In the genomic region with DNA sequence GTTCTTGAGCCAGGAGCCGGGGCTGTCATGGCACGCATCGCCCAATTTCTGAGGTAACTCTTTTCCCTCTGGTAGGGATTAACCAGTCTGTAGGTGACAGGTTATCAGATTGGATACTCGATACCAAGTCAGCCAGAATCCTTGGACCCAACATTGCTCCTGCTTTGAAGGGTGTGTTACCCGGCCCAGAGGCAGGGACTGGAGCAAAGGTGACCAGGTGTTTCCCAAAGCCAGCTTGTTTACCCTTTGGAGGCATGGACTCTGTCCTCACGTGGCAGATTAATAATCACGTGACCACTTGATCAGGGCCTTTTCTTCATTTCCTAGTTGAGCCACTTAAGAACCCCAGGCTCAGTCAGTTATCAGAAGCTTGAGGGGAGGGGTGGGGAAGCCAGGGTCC, we compare ENCODE assay signal across 10 mouse cellular contexts. TPM values are rescaled to one million over a fixed set of nuclear protein-coding genes. Genes with fewer than 3 reads are reported as not detected.
DNase-seq lines count a peak whose midpoint lies in the region; ATAC-seq and TF ChIP-seq lines count a peak whose summit lies in the region.
"Had no signal": no experiment of that assay in that cellular context is flagged by ENCODE, and none has a peak within 500 bp of the region (broad histone marks: within the 10 kb centered on the region; RNA-seq: fewer than 3 reads in every experiment).

No protein-coding gene starts in this region.

- TF ChIP-seq POLR2A in lung, adult 2 months (IDR thresholded peaks at IDR 0.05; ENCODE audit: borderline replicate concordance, extremely low read depth, low read depth, low read length) = no peak

- peaks cover 20% of the 10 kb centered on the region; the same call in 1 of the 2 replicates for H3K27me3 ChIP-seq in forebrain, embryonic 12.5 days
- H3K27me3 ChIP-seq in forebrain, embryonic 14.5 days (replicated peaks; ENCODE audit: control insufficient read depth, insufficient read depth, low read length) = no peaks in the 10 kb centered on the region
- H3K27me3 ChIP-seq in lung, embryonic 14.5 days (ENCODE audit: insufficient read depth, low read length) = no peaks in the 10 kb centered on the region
- H3K27me3 ChIP-seq in liver, embryonic 15.5 days = no peaks in the 10 kb centered on the region
- H3K27me3 ChIP-seq in stomach, embryonic 16.5 days (ENCODE audit: control insufficient read depth, insufficient read depth, low read length) = no peaks in the 10 kb centered on the region

- ATAC-seq in forebrain, embryonic 12.5 days (ENCODE audit: low FRiP score) = no peak
- no peak for ATAC-seq in forebrain, embryonic 14.5 days
- ATAC-seq in lung, embryonic 14.5 days (ENCODE audit: insufficient read depth) = no peak
- no peak for ATAC-seq in liver, embryonic 15.5 days (ENCODE audit: insufficient read depth)
- ATAC-seq in stomach, embryonic 16.5 days (ENCODE audit: insufficient read depth, low FRiP score) = no peak

- peaks cover 27% of the 10 kb centered on the region for H3K4me1 ChIP-seq in forebrain, embryonic 12.5 days
- H3K4me1 ChIP-seq in forebrain, embryonic 14.5 days (ENCODE audit: control insufficient read depth, insufficient read depth, low read length) = peaks cover 20% of the 10 kb centered on the region
- peaks cover 7% of the 10 kb centered on the region for H3K4me1 ChIP-seq in lung, embryonic 14.5 days (ENCODE audit: insufficient read depth)
- H3K4me1 ChIP-seq in lung, adult 2 months (ENCODE audit: control insufficient read depth, insufficient read depth, low read length) = peaks cover 7% of the 10 kb centered on the region
- peaks cover 43% of the 10 kb centered on the region for H3K4me1 ChIP-seq in liver, embryonic 15.5 days (replicated peaks)
- H3K4me1 ChIP-seq in stomach, embryonic 16.5 days (ENCODE audit: control insufficient read depth, insufficient read depth, low read length) = peaks cover 16% of the 10 kb centered on the region

- 0 out of 2 replicates have a peak overlapping the region, but pooled peaks have one; percentile 85 for H3K9ac ChIP-seq in forebrain, embryonic 12.5 days
- H3K9ac ChIP-seq in forebrain, embryonic 14.5 days (ENCODE audit: low read length) = no peak overlapping the region
- peak overlapping the region; percentile 70 for H3K9ac ChIP-seq in lung, embryonic 14.5 days
- H3K9ac ChIP-seq in liver, embryonic 15.5 days = no peak overlapping the region
- H3K9ac ChIP-seq in stomach, embryonic 16.5 days (ENCODE audit: low read length) = peak overlapping the region; percentile 89

- DNase-seq in forebrain, embryonic 14.5 days (ENCODE audit: low spot score) = no peak
- no peak for DNase-seq in lung, embryonic 14.5 days
- no peak for DNase-seq in lung, adult 2 months
- DNase-seq in cerebellum, postnatal 4 days (ENCODE audit: low spot score in 2 of 2) = no peak
- DNase-seq in testis, postnatal 10 days (ENCODE audit: low spot score) = no peak
- DNase-seq: heart, adult 11 months; left cerebral cortex, postnatal 4 days had no signal

- H3K9me3 ChIP-seq in forebrain, embryonic 12.5 days = no peaks in the 10 kb centered on the region
- no peaks in the 10 kb centered on the region for H3K9me3 ChIP-seq in forebrain, embryonic 14.5 days (replicated peaks; ENCODE audit: control insufficient read depth, low read length)
- H3K9me3 ChIP-seq in lung, embryonic 14.5 days (ENCODE audit: low read depth, low read length) = no peaks in the 10 kb centered on the region
- H3K9me3 ChIP-seq in liver, embryonic 15.5 days (replicated peaks) = no peaks in the 10 kb centered on the region
- H3K9me3 ChIP-seq in stomach, embryonic 16.5 days (replicated peaks; ENCODE audit: control insufficient read depth, low read length) = no peaks in the 10 kb centered on the region

- H3K36me3 ChIP-seq in forebrain, embryonic 12.5 days (replicated peaks) = peaks cover 47% of the 10 kb centered on the region
- peaks cover 46% of the 10 kb centered on the region for H3K36me3 ChIP-seq in forebrain, embryonic 14.5 days (ENCODE audit: control insufficient read depth, insufficient read depth, low read length)
- peaks cover 38% of the 10 kb centered on the region for H3K36me3 ChIP-seq in lung, embryonic 14.5 days (ENCODE audit: insufficient read depth)
- H3K36me3 ChIP-seq in liver, embryonic 15.5 days (replicated peaks) = peaks cover 30% of the 10 kb centered on the region
- 0 out of 2 replicates have a peak, but pooled peaks cover 19% of the 10 kb centered on the region for H3K36me3 ChIP-seq in stomach, embryonic 16.5 days (ENCODE audit: control insufficient read depth, insufficient read depth, low read length)

- 88% methylated on average over 7 of the region's 7 CpGs for WGBS in forebrain, embryonic 12.5 days
- 89% methylated on average over 7 of the region's 7 CpGs for WGBS in forebrain, embryonic 14.5 days
- WGBS in lung, embryonic 14.5 days = 82% methylated on average over 7 of the region's 7 CpGs
- WGBS in lung, adult 2 months = 78% methylated on average over 7 of the region's 7 CpGs
- 75% methylated on average over 7 of the region's 7 CpGs for WGBS in liver, embryonic 15.5 days (ENCODE audit: insufficient replicate concordance)
- WGBS in stomach, embryonic 16.5 days = 72% methylated on average over 7 of the region's 7 CpGs

- TF ChIP-seq CTCF in lung, embryonic 14.5 days (IDR thresholded peaks at IDR 0.05; ENCODE audit: low read depth) = no peak
- TF ChIP-seq CTCF in lung, adult 2 months (IDR thresholded peaks at IDR 0.05; ENCODE audit: insufficient read depth, low read length) = no peak

- H3K4me2 ChIP-seq in forebrain, embryonic 12.5 days = no peak overlapping the region
- H3K4me2 ChIP-seq in forebrain, embryonic 14.5 days (ENCODE audit: low read length) = no peak overlapping the region
- H3K4me2 ChIP-seq in lung, embryonic 14.5 days = peak overlapping the region; percentile 91
- peak overlapping the region; percentile 94; the same call in 1 of the 2 replicates for H3K4me2 ChIP-seq in liver, embryonic 15.5 days
- H3K4me2 ChIP-seq in stomach, embryonic 16.5 days (ENCODE audit: low read depth, low read length) = peak overlapping the region; percentile 89

- no peak overlapping the region for H3K4me3 ChIP-seq in forebrain, embryonic 12.5 days (replicated peaks)
- H3K4me3 ChIP-seq in forebrain, embryonic 14.5 days (ENCODE audit: low read depth, low read length) = no peak overlapping the region
- no peak overlapping the region for H3K4me3 ChIP-seq in lung, embryonic 14.5 days (ENCODE audit: low read depth, low read length)
- H3K4me3 ChIP-seq in lung, adult 2 months (replicated peaks; ENCODE audit: extremely low read depth, low read depth, low read length) = no peak overlapping the region
- no peak overlapping the region for H3K4me3 ChIP-seq in liver, embryonic 15.5 days (replicated peaks)
- peak overlapping the region; percentile 75 for H3K4me3 ChIP-seq in stomach, embryonic 16.5 days (replicated peaks; ENCODE audit: low read length)

- no peak overlapping the region for H3K27ac ChIP-seq in forebrain, embryonic 12.5 days
- no peak overlapping the region for H3K27ac ChIP-seq in forebrain, embryonic 14.5 days (ENCODE audit: low read depth, low read length)
- H3K27ac ChIP-seq in lung, embryonic 14.5 days (ENCODE audit: low read depth) = no peak overlapping the region
- H3K27ac ChIP-seq in liver, embryonic 15.5 days (replicated peaks) = no peak overlapping the region
- no peak overlapping the region for H3K27ac ChIP-seq in stomach, embryonic 16.5 days (ENCODE audit: low read length)

RNA-seq across cellular contexts. Expression of gene Myd88, which starts 1.5 kb away (rescaled TPM):
- 5.6 and 5.9 TPM in 2 replicates for polyA plus RNA-seq in forebrain, embryonic 12.5 days (2016; fragmentation: Nextera tagmentation; extraction: Ambion mirVana)
- 5.7 and 5.8 TPM in 2 replicates for polyA plus RNA-seq in forebrain, embryonic 14.5 days (2014; fragmentation: Nextera tagmentation; extraction: Ambion mirVana)
- 21.8 and 24.5 TPM in 2 replicates for polyA plus RNA-seq in lung, embryonic 14.5 days (2014; fragmentation: Nextera tagmentation; extraction: Ambion mirVana)
- 29.3 and 38.5 TPM in 2 replicates for polyA plus RNA-seq in lung, adult 2 months (2012; rRNA removed)
- polyA plus RNA-seq in liver, embryonic 15.5 days (2015; fragmentation: Nextera tagmentation; extraction: Ambion mirVana) = 15.3 and 17.0 TPM in 2 replicates
- polyA plus RNA-seq in stomach, embryonic 16.5 days (2015; fragmentation: Nextera tagmentation; extraction: Ambion mirVana) = 43.2 and 46.7 TPM in 2 replicates

RNA-seq across cellular contexts. Expression of gene Acaa1a, which starts 3.3 kb away (rescaled TPM):
- polyA plus RNA-seq in forebrain, embryonic 12.5 days (2016; fragmentation: Nextera tagmentation; extraction: Ambion mirVana) = 73.4 and 75.9 TPM in 2 replicates
- 92.0 and 95.0 TPM in 2 replicates for polyA plus RNA-seq in forebrain, embryonic 14.5 days (2014; fragmentation: Nextera tagmentation; extraction: Ambion mirVana)
- 80.4 and 87.1 TPM in 2 replicates for polyA plus RNA-seq in lung, embryonic 14.5 days (2014; fragmentation: Nextera tagmentation; extraction: Ambion mirVana)
- 216 and 282 TPM in 2 replicates for polyA plus RNA-seq in lung, adult 2 months (2012; rRNA removed)
- 42.4 and 51.5 TPM in 2 replicates for polyA plus RNA-seq in liver, embryonic 15.5 days (2015; fragmentation: Nextera tagmentation; extraction: Ambion mirVana)
- 131 and 139 TPM in 2 replicates for polyA plus RNA-seq in stomach, embryonic 16.5 days (2015; fragmentation: Nextera tagmentation; extraction: Ambion mirVana)

RNA-seq across cellular contexts. Expression of gene Xylb, which starts 14.5 kb away (rescaled TPM):
- polyA plus RNA-seq in forebrain, embryonic 12.5 days (2016; fragmentation: Nextera tagmentation; extraction: Ambion mirVana) = 7.0 and 7.4 TPM in 2 replicates
- 2.4 and 4.1 TPM in 2 replicates for polyA plus RNA-seq in forebrain, embryonic 14.5 days (2014; fragmentation: Nextera tagmentation; extraction: Ambion mirVana)
- polyA plus RNA-seq in lung, embryonic 14.5 days (2014; fragmentation: Nextera tagmentation; extraction: Ambion mirVana) = 5.7 and 7.9 TPM in 2 replicates
- polyA plus RNA-seq in lung, adult 2 months (2012; rRNA removed) = 6.7 and 7.0 TPM in 2 replicates
- polyA plus RNA-seq in liver, embryonic 15.5 days (2015; fragmentation: Nextera tagmentation; extraction: Ambion mirVana) = 3.7 and 3.8 TPM in 2 replicates
- 7.0 and 8.5 TPM in 2 replicates for polyA plus RNA-seq in stomach, embryonic 16.5 days (2015; fragmentation: Nextera tagmentation; extraction: Ambion mirVana)

RNA-seq across cellular contexts. Expression of gene Oxsr1, which starts 20.5 kb away (rescaled TPM):
- 19.9 and 21.6 TPM in 2 replicates for polyA plus RNA-seq in forebrain, embryonic 12.5 days (2016; fragmentation: Nextera tagmentation; extraction: Ambion mirVana)
- polyA plus RNA-seq in forebrain, embryonic 14.5 days (2014; fragmentation: Nextera tagmentation; extraction: Ambion mirVana) = 13.5 and 14.9 TPM in 2 replicates
- 13.3 and 14.4 TPM in 2 replicates for polyA plus RNA-seq in lung, embryonic 14.5 days (2014; fragmentation: Nextera tagmentation; extraction: Ambion mirVana)
- polyA plus RNA-seq in lung, adult 2 months (2012; rRNA removed) = 13.1 and 19.8 TPM in 2 replicates
- 4.8 and 5.6 TPM in 2 replicates for polyA plus RNA-seq in liver, embryonic 15.5 days (2015; fragmentation: Nextera tagmentation; extraction: Ambion mirVana)
- polyA plus RNA-seq in stomach, embryonic 16.5 days (2015; fragmentation: Nextera tagmentation; extraction: Ambion mirVana) = 11.7 TPM in 2 replicates

RNA-seq across cellular contexts. Expression of gene Slc22a14, which starts 22.6 kb away (rescaled TPM):
- not detected in 2 replicates for polyA plus RNA-seq in forebrain, embryonic 12.5 days (2016; fragmentation: Nextera tagmentation; extraction: Ambion mirVana)
- polyA plus RNA-seq in forebrain, embryonic 14.5 days (2014; fragmentation: Nextera tagmentation; extraction: Ambion mirVana) = not detected in 2 replicates
- polyA plus RNA-seq in lung, embryonic 14.5 days (2014; fragmentation: Nextera tagmentation; extraction: Ambion mirVana) = 0.35 TPM in 1 of 2 replicates, not detected in the other
- polyA plus RNA-seq in lung, adult 2 months (2012; rRNA removed) = 0.80 and 0.99 TPM in 2 replicates
- 0.07 TPM in 1 of 2 replicates, not detected in the other for polyA plus RNA-seq in liver, embryonic 15.5 days (2015; fragmentation: Nextera tagmentation; extraction: Ambion mirVana)
- not detected in 2 replicates for polyA plus RNA-seq in stomach, embryonic 16.5 days (2015; fragmentation: Nextera tagmentation; extraction: Ambion mirVana)

Comparison
In these comparisons a context has a peak if more than half of its experiments do, and no peak if none do; other contexts are left out.
1. H3K9ac ChIP-seq: peak in forebrain, embryonic 12.5 days (single experiment), lung, embryonic 14.5 days (single experiment) and stomach, embryonic 16.5 days (single experiment); none in forebrain, embryonic 14.5 days (single experiment) and liver, embryonic 15.5 days (single experiment).
2. H3K4me2 ChIP-seq: peak in lung, embryonic 14.5 days (single experiment), liver, embryonic 15.5 days (single experiment) and stomach, embryonic 16.5 days (single experiment); none in forebrain, embryonic 12.5 days (single experiment) and forebrain, embryonic 14.5 days (single experiment).